Mouse (Mus musculus) kidney, adult 2 months (tissue): ENCODE measurements around the gene Map3k13. TPM values are rescaled to one million over a fixed set of nuclear protein-coding genes. Genes with fewer than 3 reads are reported as not detected.
"Not testable (repeated sequence)": the region's sequence is repeated elsewhere in the genome, so short reads cannot be mapped to it uniquely, and the experiment has no call there.

Experiments
- DNase-seq: peaks from one replicate; pipeline ENCODE4 v3.0.0; 2021
- H3K27ac ChIP-seq: fragments of 200-500 bp; 2 replicates; pipeline ENCODE4 v1.5.1; 2012; ENCODE audit warnings: low read depth, low read length, control low read depth, inconsistent platforms; ENCODE audit not compliant: insufficient read depth
- H3K27me3 ChIP-seq: fragments of 200-500 bp; replicated peaks from 2 replicates; pipeline ENCODE4 v1.6.1; 2012; ENCODE audit warnings: mild to moderate bottlenecking, moderate library complexity, low read length, inconsistent platforms; ENCODE audit not compliant: control insufficient read depth, insufficient read depth
- H3K36me3 ChIP-seq: fragments of 200-500 bp; 2 replicates; pipeline ENCODE4 v1.6.1; 2012; ENCODE audit warnings: mild to moderate bottlenecking, moderate library complexity, low read length, inconsistent platforms; ENCODE audit not compliant: control insufficient read depth, insufficient read depth
- H3K4me1 ChIP-seq: fragments of 200-500 bp; 2 replicates; pipeline ENCODE4 v1.6.1; 2011; ENCODE audit warnings: low read length; ENCODE audit not compliant: control insufficient read depth, insufficient read depth
- H3K4me3 ChIP-seq: fragments of 200-500 bp; 2 replicates; pipeline ENCODE4 v1.5.1; 2011; ENCODE audit warnings: mild to moderate bottlenecking, low read depth, low read length, control low read depth; ENCODE audit not compliant: insufficient read depth
- CTCF ChIP-seq: fragments of 200-500 bp; conservative IDR thresholded peaks from 2 replicates; pipeline ENCODE4 v1.5.1; 2011; ENCODE audit warnings: low read depth, mild to moderate bottlenecking, control low read depth, low read length, moderate library complexity, mixed read lengths; ENCODE audit not compliant: insufficient read depth, insufficient read length
- POLR2A ChIP-seq: fragments of 200-500 bp; IDR thresholded peaks from one replicate; pipeline ENCODE4 v1.6.1; 2011; ENCODE audit warnings: low read depth, low read length, control low read depth
- WGBS: fragments of 180-500 bp; shearing (Covaris S2); methylation state at CpG from one replicate; pipeline ENCODE4 v1.1.7; 2018; 5-methylcytosine and 5-hydroxymethylcytosine counted together
- polyA plus RNA-seq: library from polyadenylated mRNA; depleted of rRNA; stranded (reverse); fragments of >200 nt; gene quantifications from 2 replicates; pipeline ENCODE4 v1.2.3, GENCODE M21; 2012

Map3k13 gene
- polyA plus RNA-seq, 1 experiment: 4.6 TPM

GRCm38 (mm10) chr16:21789180-21789579, 5.0 kb upstream of the Map3k13 start:
- Histone ChIP-seq H3K27ac (no peak overlapping the region), H3K4me3 (no peak overlapping the region), H3K36me3 (no peaks in the 10 kb centered on the region), H3K27me3 (no peaks in the 10 kb centered on the region), H3K4me1 (peaks cover 10% of the 10 kb centered on the region)
- no peak for TF ChIP-seq CTCF
- TF ChIP-seq POLR2A: no peak
- no peak for DNase-seq
- WGBS: 73% methylated on average over 2 of the region's 2 CpGs

GRCm38 (mm10) chr16:21790469-21790868, 3.7 kb upstream of the Map3k13 start:
- Histone ChIP-seq H3K27me3 (no peaks in the 10 kb centered on the region), H3K27ac (no peak overlapping the region), H3K4me1 (peaks cover 12% of the 10 kb centered on the region), H3K4me3 (no peak overlapping the region), H3K36me3 (no peaks in the 10 kb centered on the region)
- no peak for TF ChIP-seq CTCF
- TF ChIP-seq POLR2A: no peak
- DNase-seq: peak; percentile 54
- WGBS: 13% methylated on average over 1 of the region's 1 CpGs

GRCm38 (mm10) chr16:21791779-21792178, 2.4 kb upstream of the Map3k13 start:
- H3K4me1 ChIP-seq: peaks cover 16% of the 10 kb centered on the region
- H3K4me3 ChIP-seq: no peak overlapping the region
- no peak for DNase-seq
- H3K36me3 ChIP-seq: no peaks in the 10 kb centered on the region
- TF ChIP-seq POLR2A (no peak), CTCF (no peak)
- no peaks in the 10 kb centered on the region for H3K27me3 ChIP-seq
- no peak overlapping the region for H3K27ac ChIP-seq
- WGBS: 67% methylated on average over 3 of the region's 3 CpGs

- H3K27me3 ChIP-seq, H3K4me3 ChIP-seq, H3K36me3 ChIP-seq, DNase-seq: not testable (repeated sequence)
- peak overlapping the region; percentile 82; the same call in 1 of the 2 replicates for H3K27ac ChIP-seq
- peaks cover 11% of the 10 kb centered on the region for H3K4me1 ChIP-seq
- 34% methylated on average over 2 of the region's 2 CpGs for WGBS
Observed at GRCm38 (mm10) chr16:21793080-21793810, 901 bp upstream of the Map3k13 start.

GRCm38 (mm10) chr16:21794697-21795045, 525 bp downstream of the Map3k13 start:
- H3K4me3 ChIP-seq: peak overlapping the region; percentile 90
- DNase-seq: no peak
- TF ChIP-seq POLR2A (no peak), CTCF (no peak)
- H3K27me3 ChIP-seq: no peaks in the 10 kb centered on the region
- peaks cover 6% of the 10 kb centered on the region; the same call in 1 of the 2 replicates for H3K4me1 ChIP-seq
- H3K27ac ChIP-seq: peak overlapping the region; percentile 74; the same call in 1 of the 2 replicates
- WGBS: under 1% methylated on average over 14 of the region's 14 CpGs
- no peaks in the 10 kb centered on the region; the same call in 1 of the 2 replicates for H3K36me3 ChIP-seq

- H3K4me3 ChIP-seq: no peak overlapping the region
- H3K27ac ChIP-seq: no peak overlapping the region
- no peaks in the 10 kb centered on the region for H3K27me3 ChIP-seq
- H3K4me1 ChIP-seq: peaks cover 6% of the 10 kb centered on the region; the same call in 1 of the 2 replicates
- 25% methylated on average over 5 of the region's 5 CpGs for WGBS
- no peak for TF ChIP-seq CTCF
- TF ChIP-seq POLR2A: no peak
- no peaks in the 10 kb centered on the region; the same call in 1 of the 2 replicates for H3K36me3 ChIP-seq
- no peak for DNase-seq
Observed at GRCm38 (mm10) chr16:21795071-21795470, 925 bp downstream of the Map3k13 start.

- TF ChIP-seq CTCF (no peak), POLR2A (no peak)
- 92% methylated on average over 1 of the region's 1 CpGs for WGBS
- DNase-seq: no peak
- no peak overlapping the region for H3K4me3 ChIP-seq
- no peak overlapping the region for H3K27ac ChIP-seq
- no peaks in the 10 kb centered on the region for H3K27me3 ChIP-seq
- no peaks in the 10 kb centered on the region; the same call in 1 of the 2 replicates for H3K4me1 ChIP-seq
- H3K36me3 ChIP-seq: no peaks in the 10 kb centered on the region; the same call in 1 of the 2 replicates
Observed at GRCm38 (mm10) chr16:21804258-21804657, 10.1 kb downstream of the Map3k13 start.

GRCm38 (mm10) chr16:21806892-21807291, 12.7 kb downstream of the Map3k13 start:
- Histone ChIP-seq H3K27ac (no peak overlapping the region), H3K4me1 (no peaks in the 10 kb centered on the region; the same call in 1 of the 2 replicates), H3K4me3 (no peak overlapping the region), H3K36me3 (no peaks in the 10 kb centered on the region; the same call in 1 of the 2 replicates), H3K27me3 (no peaks in the 10 kb centered on the region)
- no peak for TF ChIP-seq CTCF
- no peak for TF ChIP-seq POLR2A
- no peak for DNase-seq
- WGBS: 61% methylated on average over 1 of the region's 1 CpGs

GRCm38 (mm10) chr16:21807786-21808185, 13.6 kb downstream of the Map3k13 start:
- H3K36me3 ChIP-seq, DNase-seq, H3K27ac ChIP-seq, H3K4me1 ChIP-seq, H3K4me3 ChIP-seq, H3K27me3 ChIP-seq: not testable (repeated sequence)
- WGBS: 93% methylated on average over 7 of the region's 7 CpGs
